Mouse (Mus musculus) yolk sac, embryonic 10.5 days (tissue): ENCODE data around the gene Gtf3c5.

Experiments used
- DNase-seq: peaks from one replicate; pipeline ENCODE4 v3.0.0-alpha.2; 2017; ENCODE audit warnings: low spot score

Gene Gtf3c5

GRCm38 (mm10) chr2:28607341-28608165 lies 24.0 kb upstream of the Gtf3c5 start:
- DNase-seq = no peak

- DNase-seq = no peak
Measured at GRCm38 (mm10) chr2:28606601-28607340, 23.2 kb upstream of the Gtf3c5 start.

- no peak for DNase-seq
Measured at GRCm38 (mm10) chr2:28605789-28606541, 22.4 kb upstream of the Gtf3c5 start.

GRCm38 (mm10) chr2:28603542-28603941 lies 20.0 kb upstream of the Gtf3c5 start:
- no peak for DNase-seq

- no peak for DNase-seq
Measured at GRCm38 (mm10) chr2:28601720-28602590, 18.4 kb upstream of the Gtf3c5 start.

GRCm38 (mm10) chr2:28599569-28599900 lies 16.0 kb upstream of the Gtf3c5 start:
- DNase-seq = no peak

GRCm38 (mm10) chr2:28598692-28599568 lies 15.4 kb upstream of the Gtf3c5 start:
- no peak for DNase-seq

- peak; percentile 54 for DNase-seq
Measured at GRCm38 (mm10) chr2:28597733-28598547, 14.4 kb upstream of the Gtf3c5 start.

- no peak for DNase-seq
Measured at GRCm38 (mm10) chr2:28596998-28597397, 13.4 kb upstream of the Gtf3c5 start.

- DNase-seq = no peak
Measured at GRCm38 (mm10) chr2:28596021-28596420, 12.5 kb upstream of the Gtf3c5 start.

GRCm38 (mm10) chr2:28592809-28593208 lies 9.3 kb upstream of the Gtf3c5 start:
- peak; percentile 56 for DNase-seq

GRCm38 (mm10) chr2:28591479-28591878 lies 7.9 kb upstream of the Gtf3c5 start:
- DNase-seq = no peak

GRCm38 (mm10) chr2:28588574-28588973 lies 5.0 kb upstream of the Gtf3c5 start:
- no peak for DNase-seq

- DNase-seq = peak; percentile 41
Measured at GRCm38 (mm10) chr2:28585730-28586129, 2.2 kb upstream of the Gtf3c5 start.

GRCm38 (mm10) chr2:28585043-28585571 lies 1.6 kb upstream of the Gtf3c5 start:
- no peak for DNase-seq

GRCm38 (mm10) chr2:28582647-28583353 lies 751 bp downstream of the Gtf3c5 start:
- DNase-seq = peak; percentile 91

- DNase-seq = no peak
Measured at GRCm38 (mm10) chr2:28578003-28578402, 5.5 kb downstream of the Gtf3c5 start.

- DNase-seq = no peak
Measured at GRCm38 (mm10) chr2:28576815-28577214, 6.7 kb downstream of the Gtf3c5 start.

- no peak for DNase-seq
Measured at GRCm38 (mm10) chr2:28575341-28575740, 8.2 kb downstream of the Gtf3c5 start.
